1 mouse cellular context compared by ENCODE assay signal in the genomic region with DNA sequence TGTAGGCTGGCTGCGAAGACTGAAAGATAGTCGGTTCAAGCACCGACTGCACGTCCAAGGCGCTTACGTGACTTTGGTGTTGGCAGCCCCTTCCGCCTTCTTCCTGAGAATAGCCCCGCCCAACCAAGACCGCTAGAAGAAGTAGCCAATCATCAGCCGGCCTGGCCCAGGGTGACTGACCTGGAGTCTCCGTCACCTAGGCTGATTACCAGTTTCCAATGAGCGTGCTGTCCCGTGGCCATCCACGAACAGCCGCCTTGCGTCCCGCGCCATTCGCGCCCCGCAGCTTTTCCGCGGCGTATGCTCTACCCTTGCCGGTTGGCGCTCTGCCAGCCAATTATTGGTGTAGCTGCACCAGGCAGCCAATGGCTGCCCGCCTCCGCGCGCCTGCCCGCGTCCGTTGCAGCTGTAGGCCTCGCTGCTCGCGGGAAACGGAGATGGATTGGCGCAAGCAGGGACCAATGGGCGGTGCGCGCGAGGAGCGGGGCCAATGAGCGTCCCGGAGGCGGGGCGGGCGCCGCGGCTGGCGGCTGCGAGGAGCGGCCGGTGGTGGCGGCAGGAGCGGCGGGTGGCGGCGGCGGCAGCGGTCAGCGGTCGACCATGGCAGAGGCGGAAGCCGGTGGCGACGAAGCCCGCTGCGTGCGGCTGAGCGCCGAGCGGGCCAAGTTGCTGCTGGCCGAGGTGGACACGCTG.
TF ChIP-seq lines count a peak whose summit lies in the region.

A gene (minus strand): TSS at position 404 of the 693 bp plus-strand sequence.
A gene (plus strand): TSS at position 483 of the 693 bp plus-strand sequence.

TF ChIP-seq in myocyte, 11 proteins besides CTCF, POLR2A, EP300 and RAD21 (continued from another document):
- TF ChIP-seq CEBPB (IDR thresholded peaks at IDR 0.05; ENCODE audit: insufficient read depth, poor library complexity, severe bottlenecking): no peak
- TF ChIP-seq REST (IDR thresholded peaks at IDR 0.05; ENCODE audit: insufficient read depth, insufficient read length): no peak
- peak; percentile 7 for TF ChIP-seq SRF (IDR thresholded peaks at IDR 0.05; ENCODE audit: control insufficient read depth, insufficient read length, low read depth)
- TF ChIP-seq MYOD1 (IDR thresholded peaks at IDR 0.05; ENCODE audit: control insufficient read depth in 1 of 3, insufficient read length in 2 of 3, low read depth in 2 of 3): peak in 1 of 3 experiments; percentile 70
- TF ChIP-seq USF1 (IDR thresholded peaks at IDR 0.05; ENCODE audit: low read depth): no peak
- no peak for TF ChIP-seq TCF12 (IDR thresholded peaks at IDR 0.05; ENCODE audit: insufficient read depth, poor library complexity, severe bottlenecking)
- TF ChIP-seq TCF3 (IDR thresholded peaks at IDR 0.05; ENCODE audit: insufficient read length, low read depth): no peak
- no peak for TF ChIP-seq MAX (IDR thresholded peaks at IDR 0.05; ENCODE audit: low read depth)
